Mouse (Mus musculus) hematopoietic stem cell, adult 5-6 weeks (primary cell): ENCODE results near the gene Psma6. TPM values are rescaled to one million over a fixed set of nuclear protein-coding genes. Genes with fewer than 3 reads are reported as not detected.

Experiments
- ATAC-seq, 2 experiments: fragments of 125-278 bp in 1 of 2; replicated peaks in 1 of 2; 2 replicates each; pipeline ENCODE4 v1.8.0; 2016 to 2017; ENCODE audit warnings: inconsistent platforms in 2 of 2, mild to moderate bottlenecking in 2 of 2, moderate number of reproducible peaks in 2 of 2, low read depth in 1 of 2, moderate TSS enrichment in 1 of 2; ENCODE audit not compliant: low FRiP score in 2 of 2, poor library complexity in 2 of 2, severe bottlenecking in 2 of 2, insufficient read depth in 1 of 2, low TSS enrichment in 1 of 2
- total RNA-seq: library from RNA; stranded (forward); fragments of 172-1452, 232-1000 nt; gene quantifications from 2 replicates; pipeline ENCODE4 v1.2.3, GENCODE M21; 2017

Gene Psma6
- total RNA-seq, 1 experiment from 2014 or later = 263 TPM

DNA sequence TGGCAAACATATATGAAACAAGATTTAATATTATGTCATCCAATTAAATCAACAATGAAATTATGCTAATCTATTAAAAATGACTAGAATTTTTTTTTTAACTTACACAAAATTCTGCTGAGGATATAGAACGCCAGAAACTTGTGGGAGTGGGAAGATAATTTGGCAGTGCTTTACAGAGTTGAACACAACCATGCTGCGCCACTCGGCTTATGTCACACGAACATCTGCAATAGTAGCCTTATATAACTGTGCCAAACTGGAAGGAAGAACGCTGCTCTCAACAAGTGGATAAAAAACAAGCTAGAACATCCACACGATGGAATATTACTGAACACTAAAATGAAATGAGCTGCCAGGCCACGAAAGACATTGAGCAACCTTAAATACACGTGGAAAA, 45.2 kb downstream of the Psma6 start:
- ATAC-seq = no peak

DNA sequence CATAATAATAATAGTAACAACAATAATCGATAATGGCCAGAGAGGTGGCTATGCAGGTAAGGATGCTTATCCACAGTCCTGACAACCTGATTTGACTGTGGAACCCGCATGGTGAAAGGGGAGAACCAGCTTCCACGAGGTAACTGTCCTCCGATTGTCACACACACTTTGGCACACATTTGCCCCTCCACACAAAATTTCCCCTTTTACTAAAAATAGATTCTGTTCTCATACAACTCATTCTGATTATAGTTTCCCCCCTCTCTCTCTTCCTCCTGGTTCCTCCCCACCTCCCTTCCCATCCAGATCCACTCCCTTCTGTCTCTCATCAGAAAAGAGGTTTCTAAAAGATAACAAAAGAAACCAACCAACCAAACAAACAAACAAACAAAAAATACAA, 45.9 kb downstream of the Psma6 start:
- ATAC-seq = no peak

DNA sequence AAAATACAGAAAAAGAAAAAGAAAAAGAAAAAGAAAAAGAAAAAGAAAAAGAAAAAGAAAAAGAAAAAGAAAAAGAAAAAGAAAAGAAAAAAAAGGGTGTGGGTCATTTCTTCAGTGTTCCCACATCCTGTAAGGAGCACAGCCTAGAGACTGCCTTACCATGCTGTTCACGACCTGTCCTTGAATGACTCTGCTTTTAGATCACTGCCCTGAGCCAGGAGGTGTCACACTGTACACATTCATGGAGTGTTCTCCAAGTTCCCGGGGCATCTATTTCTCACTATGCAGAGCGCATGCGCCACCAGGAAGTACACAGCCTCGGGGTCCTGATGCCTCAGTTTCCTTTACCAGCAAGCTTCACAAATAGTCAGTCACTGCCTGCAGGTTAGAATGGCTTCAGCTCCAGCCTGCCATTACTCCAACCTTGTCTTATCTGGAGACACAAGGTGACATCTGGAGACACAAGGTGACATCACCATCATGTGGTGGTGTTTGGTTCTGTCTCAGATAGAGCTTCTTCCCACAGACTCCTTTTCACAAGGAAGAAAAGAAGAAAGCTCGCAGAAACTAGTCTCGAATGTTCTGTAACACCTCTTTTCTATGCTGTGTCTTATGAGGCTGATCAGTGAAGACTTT, 48.4 kb downstream of the Psma6 start:
- ATAC-seq = no peak

DNA sequence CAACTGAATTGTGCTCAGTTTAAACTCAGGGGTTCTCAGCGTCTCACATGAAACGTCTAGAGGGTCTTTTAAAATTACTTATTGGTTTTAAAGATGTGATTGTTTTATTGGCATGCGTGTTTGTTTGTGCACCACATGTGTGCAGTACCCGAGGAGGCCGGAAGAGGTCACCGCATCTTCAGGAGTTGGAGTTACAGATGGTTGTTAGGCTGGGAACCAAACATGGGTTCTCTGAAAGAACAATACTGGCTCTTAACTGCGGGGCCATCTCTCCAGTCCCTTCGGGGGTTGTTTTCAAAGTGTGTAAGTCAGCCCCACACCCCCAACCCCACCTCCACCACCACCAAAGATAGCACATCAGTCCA, 48.9 kb downstream of the Psma6 start:
- no peak for ATAC-seq

DNA sequence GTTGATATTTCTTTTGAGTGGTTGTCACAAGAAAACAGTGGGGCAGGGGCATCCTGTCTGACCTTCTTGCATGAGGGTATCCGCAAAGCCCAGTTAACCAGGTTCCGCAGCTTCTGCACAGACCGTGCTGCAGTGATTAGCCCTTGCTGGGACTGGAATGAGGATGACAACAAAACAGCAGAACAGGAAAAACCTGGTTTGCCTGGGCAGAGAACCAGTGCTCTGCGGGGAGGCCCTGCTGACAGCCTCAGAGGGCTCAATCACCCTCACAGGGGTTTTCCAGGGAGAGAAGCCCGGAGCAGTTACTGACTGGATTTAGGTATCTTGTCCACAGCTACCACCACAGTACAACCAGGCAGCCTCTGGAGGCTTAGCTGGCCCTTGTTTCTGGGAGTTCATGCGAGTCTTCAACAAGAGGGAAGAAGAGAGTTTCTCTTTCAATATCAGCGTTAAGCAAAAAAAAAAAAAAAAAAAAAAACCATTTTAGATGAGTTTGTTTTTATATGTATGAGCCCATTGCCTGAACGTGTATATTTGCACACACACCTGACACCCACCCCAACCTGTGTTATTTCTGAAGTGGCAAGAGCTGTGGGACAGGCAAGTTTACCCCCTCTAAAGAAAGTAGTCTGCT, 49.9 kb downstream of the Psma6 start:
- peak; percentile 11 to 33; a peak in 1 of 4 replicates for ATAC-seq

DNA sequence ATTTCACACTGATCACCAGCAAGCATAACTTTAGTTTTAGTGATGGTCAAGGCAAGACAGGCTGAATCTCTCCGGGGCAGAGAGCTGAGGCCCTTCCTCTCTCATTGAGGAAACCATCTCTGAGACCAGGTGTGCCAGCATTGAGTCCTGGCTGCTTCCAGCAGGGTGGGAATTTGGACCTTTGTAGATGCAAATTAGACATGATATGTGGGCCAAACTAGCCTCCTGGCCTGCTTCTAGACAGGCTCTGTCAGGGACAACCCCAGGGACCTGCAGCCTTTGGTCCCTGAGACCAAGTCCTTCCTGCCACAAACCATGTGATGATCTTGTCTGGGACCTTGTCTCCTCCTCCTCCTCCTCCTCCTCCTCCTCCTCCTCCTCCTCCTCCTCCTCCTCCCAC, 51.1 kb downstream of the Psma6 start:
- ATAC-seq = no peak

DNA sequence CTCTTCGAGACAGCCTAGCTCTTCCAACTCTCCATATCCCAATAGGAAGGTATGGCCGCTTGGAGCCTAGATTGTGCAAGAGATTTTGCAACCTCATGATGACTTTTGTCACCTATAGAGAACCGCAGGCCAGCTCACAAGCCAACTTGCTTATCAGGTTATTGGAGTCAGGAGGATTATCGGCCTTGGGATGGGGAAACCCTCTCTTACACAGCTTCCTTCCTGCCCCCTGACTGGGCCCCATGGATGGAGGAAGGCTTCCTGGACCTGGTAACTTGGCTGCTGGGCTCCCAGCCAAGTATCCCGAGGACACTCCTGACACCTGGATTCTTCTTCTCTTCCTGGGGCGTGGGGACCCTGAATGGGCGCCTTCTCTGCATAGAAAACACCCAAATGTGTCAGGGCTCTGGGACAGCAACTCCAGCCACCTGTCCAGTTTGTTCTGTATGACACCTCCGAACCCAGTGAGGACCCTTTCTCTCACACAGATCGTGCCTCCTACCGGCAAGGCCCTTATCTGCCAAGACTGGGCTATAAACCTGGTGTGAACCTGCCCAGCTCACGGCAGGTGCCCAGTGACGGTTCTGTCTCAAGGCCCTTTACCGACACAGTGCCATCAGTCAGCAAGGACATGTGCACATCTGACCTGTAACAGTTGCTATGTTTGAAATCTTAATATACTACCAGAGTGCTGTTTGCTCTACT, 53.3 kb downstream of the Psma6 start:
- peak; percentile 23 to 50; a peak in 2 of 4 replicates for ATAC-seq

DNA sequence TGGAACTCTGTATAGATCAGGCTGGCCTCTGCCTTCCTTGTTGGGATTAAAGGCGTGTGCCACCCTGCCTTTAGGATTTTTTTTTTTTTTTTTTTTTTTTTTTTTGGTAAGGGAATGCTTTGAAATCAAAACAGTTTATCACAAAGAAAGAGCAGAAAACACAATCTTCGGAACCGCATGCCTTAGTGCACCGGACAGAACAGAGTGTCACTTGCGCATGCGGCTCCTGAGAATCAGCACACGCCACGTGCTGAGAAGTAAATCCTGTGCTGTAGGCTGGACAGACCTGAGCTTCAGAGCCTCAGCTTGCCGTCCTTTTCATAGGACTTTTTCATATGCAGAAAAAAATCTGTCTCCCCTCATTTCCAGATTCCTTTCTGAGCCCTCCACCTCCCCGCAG, 54.0 kb downstream of the Psma6 start:
- ATAC-seq = no peak

DNA sequence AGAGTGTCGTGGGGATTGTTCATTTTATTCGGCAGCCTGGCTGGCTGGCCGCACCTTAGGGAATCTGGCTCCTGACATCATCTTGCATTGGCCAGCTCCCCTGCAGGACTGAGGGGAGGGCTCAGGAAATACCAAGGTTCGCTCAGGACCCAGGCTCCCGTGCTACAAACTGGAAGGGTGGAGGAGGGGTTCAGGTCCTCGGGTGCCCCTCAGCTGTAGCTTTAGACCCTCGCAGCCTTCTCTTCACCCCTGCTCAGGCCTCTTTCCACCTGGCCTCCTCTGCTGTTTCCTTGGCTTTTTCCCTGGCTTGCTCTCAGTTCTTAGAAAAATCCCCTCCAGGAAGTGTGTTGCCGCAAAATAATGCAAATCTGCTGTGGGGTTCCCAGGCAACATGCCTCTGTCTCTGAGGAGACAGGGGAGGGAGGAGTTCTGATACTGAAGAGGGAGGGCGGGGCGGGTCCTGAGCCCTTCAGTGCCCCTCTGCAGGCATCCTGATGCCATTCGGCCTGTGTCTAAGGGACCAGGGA, 54.7 kb downstream of the Psma6 start:
- peak; percentile 23 to 30; a peak in 3 of 4 replicates for ATAC-seq

DNA sequence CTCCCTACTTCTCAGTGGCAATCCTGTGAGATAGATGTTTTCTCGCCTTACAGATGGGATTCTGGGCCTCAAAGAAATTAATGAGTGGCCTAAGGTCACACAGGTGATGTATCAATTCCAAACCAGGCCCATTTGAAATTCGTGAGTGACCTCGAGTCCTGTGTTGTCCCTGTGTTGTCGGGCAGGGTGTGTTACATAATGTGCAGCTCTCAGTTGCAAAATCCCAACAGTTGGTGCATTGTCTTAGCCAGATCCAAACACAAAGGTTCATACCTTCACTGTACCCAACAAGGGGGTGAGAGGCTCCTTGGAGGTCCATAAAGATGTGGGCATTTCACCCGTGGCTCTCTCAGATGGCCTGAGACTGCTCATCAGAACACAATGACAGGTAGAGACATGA, 56.4 kb downstream of the Psma6 start:
- no peak for ATAC-seq

DNA sequence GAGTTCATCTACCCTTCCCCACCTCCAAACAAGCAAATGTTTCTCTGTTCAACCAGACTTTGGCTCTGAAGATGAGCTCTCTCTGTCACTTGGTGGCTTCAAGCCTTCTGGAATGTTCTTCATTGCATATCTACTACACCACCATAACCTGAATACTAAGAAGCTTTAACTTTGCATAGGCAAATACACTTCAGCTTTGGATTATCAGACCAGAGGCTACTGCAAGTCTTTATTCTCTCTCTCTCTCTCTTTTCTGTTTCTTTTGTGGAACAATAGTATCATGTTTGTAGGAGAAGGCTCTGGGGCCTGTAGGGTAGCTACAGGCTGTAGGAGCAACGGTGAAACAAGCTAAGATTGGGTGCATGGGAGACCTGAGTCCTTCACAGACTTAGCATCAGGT, 58.2 kb downstream of the Psma6 start:
- no peak for ATAC-seq

DNA sequence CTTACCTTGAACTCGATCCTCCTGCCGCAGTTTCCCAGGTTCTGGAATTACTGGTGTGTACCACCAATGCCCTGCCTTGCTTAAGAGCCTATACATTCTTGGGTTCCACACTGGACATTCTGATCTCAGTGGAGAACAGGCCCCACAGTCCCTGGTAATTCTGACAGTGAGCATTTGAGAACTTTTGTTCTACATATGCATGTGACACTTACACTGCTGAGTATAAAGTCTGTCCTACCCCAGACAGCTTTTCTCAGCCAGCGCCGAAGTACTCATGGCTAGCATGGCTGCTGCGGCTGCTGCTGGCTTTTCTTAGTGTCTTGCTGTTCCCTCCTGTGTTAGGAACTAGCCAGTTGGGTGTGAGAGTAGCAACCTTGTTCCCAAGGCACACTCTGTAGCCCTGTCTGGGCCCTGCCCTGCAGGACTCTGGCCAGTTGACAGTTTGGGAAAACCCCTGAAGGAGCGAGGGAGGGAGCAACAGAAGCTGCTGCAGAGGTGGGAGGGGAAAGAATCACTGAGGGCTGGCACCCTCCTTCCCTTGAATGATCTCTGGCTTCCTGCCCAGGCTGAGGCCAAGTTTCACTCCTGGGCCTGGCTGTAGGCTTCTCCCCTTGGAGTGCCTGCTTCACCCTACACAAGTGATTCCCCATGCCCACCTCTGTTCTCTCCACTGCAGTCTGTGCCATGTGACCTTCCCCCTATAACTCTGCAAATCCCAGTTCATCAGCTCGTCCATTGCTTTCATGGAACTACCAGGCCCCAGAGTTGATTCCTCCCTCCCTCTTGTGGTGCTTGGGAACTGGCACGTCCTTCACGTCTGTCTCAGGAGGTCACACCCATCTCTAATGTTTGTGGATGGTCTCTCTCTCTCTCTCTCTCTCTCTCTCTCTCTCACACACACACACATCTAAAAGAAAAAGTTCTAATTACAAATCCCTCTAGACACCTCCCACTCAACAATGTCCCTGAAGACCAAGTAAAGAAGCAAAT, 59.1 kb downstream of the Psma6 start:
- ATAC-seq = peak; percentile 40 to 46; a peak in 3 of 4 replicates

DNA sequence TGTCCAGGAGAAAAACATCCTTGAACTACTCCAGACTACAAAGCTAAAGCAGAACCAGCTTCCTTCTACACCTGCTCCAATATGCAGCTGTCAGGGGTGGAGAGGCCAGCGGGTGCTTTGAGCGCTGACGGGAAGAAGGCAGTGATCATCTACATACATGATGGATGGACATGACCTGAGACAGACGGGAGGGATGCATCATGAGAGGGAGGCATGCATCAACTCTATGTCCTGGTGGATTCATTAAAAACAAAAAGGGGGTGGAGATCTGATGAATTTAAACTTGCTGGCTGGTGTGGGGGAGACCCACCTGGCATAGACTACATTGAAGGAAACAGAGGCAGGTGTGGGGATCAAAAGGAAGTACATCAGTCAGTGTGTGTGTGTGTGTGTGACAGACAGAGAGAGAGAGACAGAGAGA, 60.0 kb downstream of the Psma6 start:
- no peak for ATAC-seq

DNA sequence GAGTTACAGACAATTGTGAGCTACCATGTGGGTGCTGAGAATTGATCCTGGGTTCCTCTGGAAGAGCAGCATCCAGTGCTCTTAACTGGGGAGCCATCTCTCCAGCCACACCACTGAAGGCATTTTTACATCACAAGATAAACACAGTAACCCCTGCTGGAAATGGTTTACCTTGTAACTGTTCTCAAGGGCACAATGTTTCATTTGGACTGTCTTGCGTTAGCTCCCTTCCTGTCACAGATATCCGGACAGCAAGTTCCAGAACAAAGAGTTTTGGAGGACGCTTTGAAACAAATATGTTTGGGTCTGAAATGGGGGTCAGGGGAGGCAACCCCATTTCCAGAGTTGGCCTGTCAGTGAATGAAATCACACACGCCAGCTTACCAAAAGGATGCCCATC, 61.6 kb downstream of the Psma6 start:
- no peak for ATAC-seq

DNA sequence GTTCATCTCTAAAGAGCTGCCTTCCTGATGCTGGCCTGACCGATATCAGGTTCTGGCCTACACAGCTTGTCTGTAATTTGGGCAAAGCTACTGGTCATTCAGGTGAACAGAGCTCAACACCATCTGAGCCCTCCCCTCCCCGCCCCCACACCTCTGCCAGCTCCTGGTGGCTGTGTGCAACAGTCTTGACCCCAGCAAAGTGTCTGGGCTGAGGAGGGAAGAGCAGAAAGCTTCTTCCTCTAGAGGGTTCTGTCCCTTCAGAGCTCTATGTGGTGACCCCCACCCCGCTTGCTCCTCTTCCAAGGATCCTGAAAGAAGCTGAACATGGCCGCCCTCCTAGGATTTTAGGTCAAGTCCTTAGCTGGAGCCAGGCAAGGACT, 62.3 kb downstream of the Psma6 start:
- no peak for ATAC-seq

DNA sequence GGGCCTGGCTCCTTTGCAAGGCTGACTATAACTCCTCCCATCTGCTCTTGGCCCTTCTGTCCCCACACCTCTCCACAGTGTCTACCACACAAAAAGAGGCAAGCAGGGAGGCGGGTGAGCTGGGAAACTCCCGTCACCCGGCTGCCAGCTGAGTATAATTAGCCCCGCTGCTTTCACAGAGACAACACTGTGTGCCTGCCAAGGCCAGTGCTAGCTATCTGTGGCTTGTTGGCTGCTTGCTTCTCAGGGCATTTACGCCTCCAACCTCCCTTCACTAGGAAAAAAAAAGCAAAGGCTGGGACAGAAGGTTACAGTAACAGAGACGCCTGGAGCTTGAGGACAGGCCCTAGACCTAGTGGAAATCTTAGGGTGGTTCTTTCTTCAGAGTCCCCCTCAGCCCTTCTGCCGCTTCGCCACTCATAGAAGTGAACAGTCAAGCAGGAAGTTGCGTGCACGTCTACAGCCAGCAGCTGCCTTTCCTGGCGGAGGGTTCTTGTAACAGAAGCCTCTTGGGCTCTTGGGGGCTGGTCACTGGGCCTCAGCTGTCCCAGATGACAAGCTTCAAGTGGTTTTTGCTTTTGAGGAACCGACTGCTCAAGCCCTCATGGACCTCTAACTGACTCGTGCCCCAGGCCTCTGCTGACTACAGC, 62.8 kb downstream of the Psma6 start:
- ATAC-seq = peak; percentile 85 to 91

DNA sequence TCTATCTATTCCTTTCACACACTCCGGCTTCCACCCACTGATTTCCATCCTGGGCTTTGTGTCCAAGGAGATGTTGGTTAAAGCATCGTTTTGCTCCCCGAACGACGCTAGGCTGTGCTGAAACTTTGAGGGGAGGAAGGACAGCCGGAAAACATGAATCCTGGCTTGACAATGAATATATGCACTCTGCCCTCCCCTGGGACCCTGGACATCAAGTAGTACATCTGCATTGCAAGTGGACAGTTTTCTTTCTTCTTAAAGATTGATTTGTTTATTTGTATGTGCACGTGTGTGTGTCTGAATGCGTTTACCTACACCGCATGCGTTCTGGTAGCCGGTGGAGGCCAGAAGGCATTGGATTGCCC, 63.4 kb downstream of the Psma6 start:
- no peak for ATAC-seq
